Mouse (Mus musculus) G1E (cell line): Measurements from ENCODE around the gene Ppt1.

ENCODE experiments used
- CTCF ChIP-seq: IDR thresholded peaks from 2 replicates; pipeline ENCODE4 v1.5.1; 2012; ENCODE audit warnings: low read depth, low read length, inconsistent platforms, mixed read lengths
- GATA1 ChIP-seq: IDR thresholded peaks from 2 replicates; pipeline ENCODE4 v1.6.1; 2012; ENCODE audit warnings: borderline replicate concordance, low read length, inconsistent platforms, mixed read lengths
- GATA2 ChIP-seq: IDR thresholded peaks from 2 replicates; pipeline ENCODE4 v1.6.1; 2012; ENCODE audit warnings: low read depth, low read length, inconsistent platforms, borderline replicate concordance
- TAL1 ChIP-seq: conservative IDR thresholded peaks from 2 replicates; pipeline ENCODE4 v1.6.1; 2012; ENCODE audit warnings: low read depth, low read length, inconsistent platforms, mixed read lengths

- TF ChIP-seq GATA2 = no peak
- no peak for TF ChIP-seq TAL1
- TF ChIP-seq CTCF = 0 out of 2 replicates have a peak, but pooled peaks have one; percentile 6
- TF ChIP-seq GATA1 = no peak
Measured at GRCm38 (mm10) chr4:122898313-122898712, 62.3 kb downstream of the Ppt1 start.
